Mouse (Mus musculus) midbrain, embryonic 12.5 days (tissue): ENCODE data around the gene Atp5h. TPM values are rescaled to one million over a fixed set of nuclear protein-coding genes. Genes with fewer than 3 reads are reported as not detected.
"Not testable (repeated sequence)": the region's sequence is repeated elsewhere in the genome, so short reads cannot be mapped to it uniquely, and the experiment has no call there.

ENCODE experiments used
- ATAC-seq: fragments of 200-750 bp; cut with Nextera tagmentation; 2 replicates; pipeline ENCODE4 v1.8.0; 2017; ENCODE audit warnings: low read depth, moderate TSS enrichment, moderate library complexity; ENCODE audit not compliant: low FRiP score
- H3K27ac ChIP-seq: fragments of 300-500 bp; sonication (generic); replicated peaks from 2 replicates; pipeline ENCODE4 v1.5.1; 2016; ENCODE audit warnings: mild to moderate bottlenecking
- H3K27me3 ChIP-seq: fragments of 300-500 bp; sonication (generic); 2 replicates; pipeline ENCODE4 v1.6.1; 2016; ENCODE audit warnings: mild to moderate bottlenecking
- H3K36me3 ChIP-seq: fragments of 300-500 bp; sonication (generic); 2 replicates; pipeline ENCODE4 v1.6.1; 2016
- H3K4me1 ChIP-seq: fragments of 300-500 bp; sonication (generic); 2 replicates; pipeline ENCODE4 v1.6.1; 2016
- H3K4me2 ChIP-seq: fragments of 300-500 bp; sonication (generic); replicated peaks from 2 replicates; pipeline ENCODE4 v1.6.1; 2016; ENCODE audit warnings: mild to moderate bottlenecking, moderate library complexity
- H3K4me3 ChIP-seq: fragments of 300-500 bp; sonication (generic); 2 replicates; pipeline ENCODE4 v1.5.1; 2016; ENCODE audit warnings: mild to moderate bottlenecking
- H3K9ac ChIP-seq: fragments of 300-500 bp; sonication (generic); replicated peaks from 2 replicates; pipeline ENCODE4 v1.6.1; 2016; ENCODE audit warnings: mild to moderate bottlenecking, moderate library complexity
- H3K9me3 ChIP-seq: fragments of 300-500 bp; sonication (generic); 2 replicates; pipeline ENCODE4 v1.6.1; 2016; ENCODE audit warnings: mild to moderate bottlenecking
- WGBS: fragments of 180-500 bp; shearing (Covaris S2); methylation state at CpG from one replicate; pipeline ENCODE4 v1.1.7; 2016; 5-methylcytosine and 5-hydroxymethylcytosine counted together
- polyA plus RNA-seq: library from polyadenylated mRNA; unstranded; fragments of >200 nt; fragmentation: Nextera tagmentation; extraction: Ambion mirVana; gene quantifications from 2 replicates; pipeline ENCODE4 v1.2.1, GENCODE M21; 2016

The Atp5h gene
- polyA plus RNA-seq, 1 experiment from 2014 or later, result 873 TPM

DNA sequence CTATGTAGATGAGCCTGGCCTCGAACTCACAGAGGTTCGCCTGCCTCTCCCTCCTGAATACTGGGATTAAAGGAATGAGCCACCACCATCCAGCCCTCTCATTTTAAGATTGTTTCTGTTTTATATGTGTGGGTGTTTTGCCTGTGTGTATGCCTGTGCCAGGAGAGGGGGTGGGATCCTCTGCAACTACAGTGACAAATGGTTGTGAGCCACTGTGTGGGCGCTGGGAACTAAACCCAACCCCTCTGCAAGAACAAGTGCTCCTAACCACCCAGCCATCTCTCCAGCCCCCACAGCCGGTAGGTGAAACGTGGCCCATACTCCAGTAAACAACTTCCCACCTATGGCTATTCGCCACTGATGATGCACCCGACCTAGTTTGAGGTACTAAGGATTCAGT, 28.4 kb downstream of the Atp5h start:
- WGBS, result 93% methylated on average over 7 of the region's 7 CpGs
- H3K4me2 ChIP-seq, result no peak overlapping the region
- H3K27me3 ChIP-seq, result no peaks in the 10 kb centered on the region
- H3K36me3 ChIP-seq, result peaks cover 72% of the 10 kb centered on the region
- H3K4me1 ChIP-seq, result no peaks in the 10 kb centered on the region
- no peak overlapping the region for H3K9ac ChIP-seq
- no peaks in the 10 kb centered on the region for H3K9me3 ChIP-seq
- H3K4me3 ChIP-seq, result no peak overlapping the region
- no peak for ATAC-seq
- no peak overlapping the region for H3K27ac ChIP-seq

GRCm38 (mm10) chr11:115386859-115387258, 32.9 kb downstream of the Atp5h start:
- H3K9ac ChIP-seq, H3K27ac ChIP-seq, H3K27me3 ChIP-seq, H3K4me3 ChIP-seq, ATAC-seq, H3K4me2 ChIP-seq, H3K9me3 ChIP-seq: not testable (repeated sequence)
- 93% methylated on average over 3 of the region's 3 CpGs for WGBS
- Histone ChIP-seq H3K4me1 (peaks cover 38% of the 10 kb centered on the region), H3K36me3 (peaks cover 27% of the 10 kb centered on the region)

- no peak for ATAC-seq
- Histone ChIP-seq H3K4me3 (no peak overlapping the region), H3K27me3 (no peaks in the 10 kb centered on the region), H3K36me3 (0 out of 2 replicates have a peak, but pooled peaks cover 8% of the 10 kb centered on the region), H3K27ac (no peak overlapping the region), H3K9me3 (no peaks in the 10 kb centered on the region), H3K4me2 (peak overlapping the region; percentile 86), H3K4me1 (peaks cover 43% of the 10 kb centered on the region), H3K9ac (peak overlapping the region; percentile 34)
- 73% methylated on average over 5 of the region's 5 CpGs for WGBS
Observed at GRCm38 (mm10) chr11:115384587-115384986, 35.2 kb downstream of the Atp5h start.

DNA sequence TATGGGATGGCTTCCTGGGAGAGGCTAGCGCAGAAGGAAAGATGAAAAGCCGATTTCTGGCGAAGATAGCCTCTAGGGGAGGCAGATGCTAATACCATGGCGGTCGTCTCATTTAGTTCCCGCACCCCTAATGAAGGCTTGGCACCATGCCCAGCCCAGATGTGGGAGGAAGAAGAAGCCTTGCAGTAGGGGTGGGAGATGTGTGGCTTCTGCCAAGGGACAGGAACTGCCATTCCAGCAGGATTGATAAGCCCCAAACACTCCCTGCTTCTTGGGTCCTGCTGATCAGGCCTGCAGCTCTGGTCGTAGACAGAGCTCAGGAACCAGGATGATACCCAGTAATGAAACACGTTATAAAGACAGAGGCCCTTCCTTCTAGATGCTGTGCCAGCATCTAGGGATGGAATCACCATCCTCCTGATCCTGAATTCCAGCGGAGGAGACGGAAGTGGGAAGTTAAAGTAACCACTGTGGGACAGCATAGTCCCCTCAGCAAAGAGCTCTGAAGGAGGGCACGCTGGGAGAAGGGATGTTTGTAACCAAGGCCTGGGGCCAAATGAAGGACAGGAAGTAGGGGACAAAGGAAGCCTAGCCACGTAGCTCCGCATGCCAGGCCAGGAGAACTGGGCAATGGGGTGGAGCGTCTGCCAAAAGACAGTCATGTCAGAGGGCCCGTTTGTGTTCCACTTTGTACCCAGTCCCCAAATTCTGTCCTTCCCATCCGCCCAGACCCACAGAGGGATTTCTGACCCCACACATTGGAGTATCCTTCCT, 35.9 kb downstream of the Atp5h start:
- WGBS, result 51% methylated on average over 16 of the region's 16 CpGs
- ATAC-seq, result no peak
- Histone ChIP-seq H3K36me3 (0 out of 2 replicates have a peak, but pooled peaks cover 2% of the 10 kb centered on the region), H3K27ac (peak overlapping the region; percentile 63), H3K4me1 (peaks cover 43% of the 10 kb centered on the region), H3K9me3 (no peaks in the 10 kb centered on the region), H3K9ac (peak overlapping the region; percentile 96), H3K4me2 (peak overlapping the region; percentile 86), H3K4me3 (peak overlapping the region; percentile 91), H3K27me3 (no peaks in the 10 kb centered on the region)

DNA sequence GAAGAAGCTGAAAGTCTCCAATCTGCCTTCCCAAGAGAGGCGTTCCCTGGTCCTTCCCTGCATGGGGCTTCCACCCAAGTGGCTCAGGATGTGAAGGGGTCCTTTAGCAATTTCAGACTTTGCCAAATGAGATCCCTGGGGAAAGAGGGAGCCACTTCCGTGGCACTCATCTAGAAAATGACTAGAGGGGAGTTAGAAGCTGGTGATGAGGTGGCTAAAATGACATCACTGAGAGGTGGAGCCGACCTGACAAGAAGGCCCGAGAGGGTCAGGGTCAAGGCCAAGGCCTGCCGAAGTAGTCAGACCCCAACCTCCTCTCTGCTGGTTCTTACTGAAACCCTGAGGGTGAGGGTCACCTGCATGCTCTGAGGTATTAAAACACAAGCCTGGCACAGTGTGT, 36.9 kb downstream of the Atp5h start:
- H3K4me3 ChIP-seq, result peak overlapping the region; percentile 91
- peak overlapping the region; percentile 96 for H3K9ac ChIP-seq
- peak overlapping the region; percentile 95 for H3K27ac ChIP-seq

GRCm38 (mm10) chr11:115381743-115382539, 37.8 kb downstream of the Atp5h start, which contains the start of gene Cdr2l:
Gene Cdr2l (plus strand): TSS chr11:115381916.
- no peaks in the 10 kb centered on the region for H3K36me3 ChIP-seq
- ATAC-seq, result peak; percentile 91
- peak within 1 kb of the TSS; percentile 91 for H3K4me3 ChIP-seq
- H3K4me2 ChIP-seq, result peak within 1 kb of the TSS; percentile 86
- no peaks in the 10 kb centered on the region for H3K27me3 ChIP-seq
- peak within 1 kb of the TSS; percentile 95 for H3K27ac ChIP-seq
- under 1% methylated on average over 76 of the region's 76 CpGs for WGBS
- peaks cover 43% of the 10 kb centered on the region for H3K4me1 ChIP-seq
- H3K9me3 ChIP-seq, result peaks cover 4% of the 10 kb centered on the region; the same call in 1 of the 2 replicates
- H3K9ac ChIP-seq, result peak within 1 kb of the TSS; percentile 96

More for the DNA sequence above, 36.9 kb downstream of the Atp5h start:
- Histone ChIP-seq H3K4me2 (peak overlapping the region; percentile 86), H3K9me3 (peaks cover 3% of the 10 kb centered on the region; the same call in 1 of the 2 replicates), H3K27me3 (no peaks in the 10 kb centered on the region), H3K36me3 (0 out of 2 replicates have a peak, but pooled peaks cover 2% of the 10 kb centered on the region), H3K4me1 (peaks cover 43% of the 10 kb centered on the region)
- no peak for ATAC-seq
- 14% methylated on average over 5 of the region's 5 CpGs for WGBS

DNA sequence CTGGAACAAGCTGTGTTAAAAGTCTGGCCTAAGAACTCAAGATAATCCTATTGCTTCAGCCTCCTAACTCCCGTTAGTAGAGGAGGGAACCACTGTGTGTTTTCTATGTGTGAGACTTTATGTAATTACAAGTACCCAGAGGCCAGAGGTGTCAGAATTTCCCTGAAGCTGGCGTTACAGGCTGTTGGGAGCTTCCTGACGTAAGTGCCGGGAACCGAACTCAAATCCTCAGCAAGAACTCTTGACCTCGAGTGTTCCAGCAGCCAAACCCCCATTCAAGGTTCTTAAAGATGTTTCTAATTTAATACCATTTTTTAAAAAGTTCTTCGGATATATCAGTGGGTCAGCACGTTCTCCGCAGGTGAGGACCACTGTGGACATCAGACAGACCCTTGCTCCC, 38.5 kb downstream of the Atp5h start:
- Histone ChIP-seq H3K4me3 (peak overlapping the region; percentile 91), H3K4me2 (peak overlapping the region; percentile 86), H3K36me3 (no peaks in the 10 kb centered on the region), H3K27ac (peak overlapping the region; percentile 95; the same call in 1 of the 2 replicates), H3K4me1 (peaks cover 43% of the 10 kb centered on the region), H3K9ac (no peak overlapping the region; the same call in 1 of the 2 replicates), H3K27me3 (no peaks in the 10 kb centered on the region), H3K9me3 (peaks cover 4% of the 10 kb centered on the region; the same call in 1 of the 2 replicates)
- 11% methylated on average over 9 of the region's 9 CpGs for WGBS
- no peak for ATAC-seq

- 88% methylated on average over 7 of the region's 7 CpGs for WGBS
- Histone ChIP-seq H3K27me3 (peaks cover 30% of the 10 kb centered on the region), H3K4me1 (peaks cover 23% of the 10 kb centered on the region), H3K4me2 (no peak overlapping the region), H3K36me3 (no peaks in the 10 kb centered on the region), H3K9ac (no peak overlapping the region), H3K9me3 (peaks cover 4% of the 10 kb centered on the region; the same call in 1 of the 2 replicates), H3K4me3 (no peak overlapping the region), H3K27ac (no peak overlapping the region)
- ATAC-seq, result no peak
Observed at GRCm38 (mm10) chr11:115377854-115378253, 41.9 kb downstream of the Atp5h start.

GRCm38 (mm10) chr11:115377254-115377653, 42.5 kb downstream of the Atp5h start:
- Histone ChIP-seq H3K9ac (no peak overlapping the region), H3K4me1 (peaks cover 17% of the 10 kb centered on the region), H3K27ac (no peak overlapping the region), H3K27me3 (peaks cover 31% of the 10 kb centered on the region), H3K9me3 (peaks cover 4% of the 10 kb centered on the region; the same call in 1 of the 2 replicates), H3K4me2 (no peak overlapping the region), H3K4me3 (no peak overlapping the region), H3K36me3 (no peaks in the 10 kb centered on the region)
- no peak for ATAC-seq
- WGBS, result 90% methylated on average over 4 of the region's 4 CpGs

GRCm38 (mm10) chr11:115376722-115377121, 43.0 kb downstream of the Atp5h start:
- ATAC-seq, result no peak
- peaks cover 17% of the 10 kb centered on the region for H3K4me1 ChIP-seq
- H3K9ac ChIP-seq, result no peak overlapping the region
- peaks cover 31% of the 10 kb centered on the region for H3K27me3 ChIP-seq
- WGBS, result 77% methylated on average over 7 of the region's 7 CpGs
- no peak overlapping the region for H3K4me2 ChIP-seq
- no peaks in the 10 kb centered on the region for H3K36me3 ChIP-seq
- H3K4me3 ChIP-seq, result no peak overlapping the region
- H3K27ac ChIP-seq, result no peak overlapping the region
- H3K9me3 ChIP-seq, result peaks cover 4% of the 10 kb centered on the region; the same call in 1 of the 2 replicates

- H3K4me3 ChIP-seq, result peak overlapping the region; percentile 48
- no peak for ATAC-seq
- peaks cover 12% of the 10 kb centered on the region for H3K4me1 ChIP-seq
- H3K27me3 ChIP-seq, result peaks cover 46% of the 10 kb centered on the region
- peak overlapping the region; percentile 69; the same call in 1 of the 2 replicates for H3K9ac ChIP-seq
- WGBS, result 72% methylated on average over 12 of the region's 12 CpGs
- no peak overlapping the region for H3K27ac ChIP-seq
- H3K9me3 ChIP-seq, result peaks cover 4% of the 10 kb centered on the region; the same call in 1 of the 2 replicates
- H3K4me2 ChIP-seq, result peak overlapping the region; percentile 80
- no peaks in the 10 kb centered on the region for H3K36me3 ChIP-seq
Observed at GRCm38 (mm10) chr11:115374695-115375425, 44.9 kb downstream of the Atp5h start.
